Mouse (Mus musculus): ENCODE measurements around the gene Adgrd1. TPM values are rescaled to one million over a fixed set of nuclear protein-coding genes. Genes with fewer than 3 reads are reported as not detected.

Gene Adgrd1
- polyA plus RNA-seq, 1 experiment: not detected

GRCm38 (mm10) chr5:129236366-129236765 lies 139.8 kb downstream of the Adgrd1 start:
- Histone ChIP-seq H3K4me3 (ENCODE audit: low read depth, low read length) (no peak overlapping the region), H3K27ac (ENCODE audit: insufficient read depth, low read length) (no peak overlapping the region), H3K9me3 (replicated peaks; ENCODE audit: control insufficient read depth, insufficient read depth, low read length, poor library complexity, severe bottlenecking) (no peaks in the 10 kb centered on the region), H3K4me1 (ENCODE audit: control insufficient read depth, insufficient read depth, low read length) (peaks cover 9% of the 10 kb centered on the region), H3K9ac (ENCODE audit: low read depth, poor library complexity, severe bottlenecking) (no peak overlapping the region), H3K27me3 (ENCODE audit: control insufficient read depth, insufficient read depth, low read length, poor library complexity, severe bottlenecking) (no peaks in the 10 kb centered on the region), H3K36me3 (ENCODE audit: control insufficient read depth, insufficient read depth, low read length, poor library complexity, severe bottlenecking) (no peaks in the 10 kb centered on the region)
- TF ChIP-seq EP300 (IDR thresholded peaks at IDR 0.05; ENCODE audit: insufficient read depth, low read depth, low read length) (no peak), CTCF (IDR thresholded peaks at IDR 0.05; ENCODE audit: low read depth, low read length) (peak; percentile 55), POLR2A (IDR thresholded peaks at IDR 0.05; ENCODE audit: insufficient read depth, low read length) (no peak)

GRCm38 (mm10) chr5:129241865-129242264 lies 145.3 kb downstream of the Adgrd1 start:
- H3K36me3 ChIP-seq (ENCODE audit: control insufficient read depth, insufficient read depth, low read length, poor library complexity, severe bottlenecking): no peaks in the 10 kb centered on the region
- H3K9me3 ChIP-seq (replicated peaks; ENCODE audit: control insufficient read depth, insufficient read depth, low read length, poor library complexity, severe bottlenecking): no peaks in the 10 kb centered on the region
- peaks cover 11% of the 10 kb centered on the region for H3K4me1 ChIP-seq (ENCODE audit: control insufficient read depth, insufficient read depth, low read length)
- no peak overlapping the region for H3K4me3 ChIP-seq (ENCODE audit: low read depth, low read length)
- TF ChIP-seq CTCF (IDR thresholded peaks at IDR 0.05; ENCODE audit: low read depth, low read length) (no peak), POLR2A (IDR thresholded peaks at IDR 0.05; ENCODE audit: insufficient read depth, low read length) (no peak), EP300 (IDR thresholded peaks at IDR 0.05; ENCODE audit: insufficient read depth, low read depth, low read length) (no peak)
- 0 out of 2 replicates have a peak overlapping the region, but pooled peaks have one; percentile 3 for H3K27ac ChIP-seq (ENCODE audit: insufficient read depth, low read length)
- H3K27me3 ChIP-seq (ENCODE audit: control insufficient read depth, insufficient read depth, low read length, poor library complexity, severe bottlenecking): no peaks in the 10 kb centered on the region
- no peak overlapping the region for H3K9ac ChIP-seq (ENCODE audit: low read depth, poor library complexity, severe bottlenecking)

- H3K9me3 ChIP-seq (replicated peaks; ENCODE audit: control insufficient read depth, insufficient read depth, low read length, poor library complexity, severe bottlenecking): no peaks in the 10 kb centered on the region
- peaks cover 14% of the 10 kb centered on the region for H3K4me1 ChIP-seq (ENCODE audit: control insufficient read depth, insufficient read depth, low read length)
- no peaks in the 10 kb centered on the region for H3K27me3 ChIP-seq (ENCODE audit: control insufficient read depth, insufficient read depth, low read length, poor library complexity, severe bottlenecking)
- H3K36me3 ChIP-seq (ENCODE audit: control insufficient read depth, insufficient read depth, low read length, poor library complexity, severe bottlenecking): no peaks in the 10 kb centered on the region
- no peak overlapping the region for H3K9ac ChIP-seq (ENCODE audit: low read depth, poor library complexity, severe bottlenecking)
- H3K4me3 ChIP-seq (ENCODE audit: low read depth, low read length): no peak overlapping the region
- TF ChIP-seq EP300 (IDR thresholded peaks at IDR 0.05; ENCODE audit: insufficient read depth, low read depth, low read length): peak; percentile 87
- TF ChIP-seq POLR2A (IDR thresholded peaks at IDR 0.05; ENCODE audit: insufficient read depth, low read length): no peak
- TF ChIP-seq CTCF (IDR thresholded peaks at IDR 0.05; ENCODE audit: low read depth, low read length): no peak
- H3K27ac ChIP-seq (ENCODE audit: insufficient read depth, low read length): 0 out of 2 replicates have a peak overlapping the region, but pooled peaks have one; percentile 76
Measured at GRCm38 (mm10) chr5:129242265-129242664, 145.7 kb downstream of the Adgrd1 start.

- no peaks in the 10 kb centered on the region for H3K27me3 ChIP-seq (ENCODE audit: control insufficient read depth, insufficient read depth, low read length, poor library complexity, severe bottlenecking)
- no peak overlapping the region for H3K4me3 ChIP-seq (ENCODE audit: low read depth, low read length)
- no peak for TF ChIP-seq POLR2A (IDR thresholded peaks at IDR 0.05; ENCODE audit: insufficient read depth, low read length)
- TF ChIP-seq CTCF (IDR thresholded peaks at IDR 0.05; ENCODE audit: low read depth, low read length): no peak
- TF ChIP-seq EP300 (IDR thresholded peaks at IDR 0.05; ENCODE audit: insufficient read depth, low read depth, low read length): peak; percentile 88
- H3K27ac ChIP-seq (ENCODE audit: insufficient read depth, low read length): peak overlapping the region; percentile 76; the same call in 1 of the 2 replicates
- H3K9me3 ChIP-seq (replicated peaks; ENCODE audit: control insufficient read depth, insufficient read depth, low read length, poor library complexity, severe bottlenecking): no peaks in the 10 kb centered on the region
- H3K36me3 ChIP-seq (ENCODE audit: control insufficient read depth, insufficient read depth, low read length, poor library complexity, severe bottlenecking): no peaks in the 10 kb centered on the region
- peaks cover 18% of the 10 kb centered on the region for H3K4me1 ChIP-seq (ENCODE audit: control insufficient read depth, insufficient read depth, low read length)
- H3K9ac ChIP-seq (ENCODE audit: low read depth, poor library complexity, severe bottlenecking): no peak overlapping the region
Measured at GRCm38 (mm10) chr5:129243120-129243519, 146.6 kb downstream of the Adgrd1 start.

- Histone ChIP-seq H3K4me3 (ENCODE audit: low read depth, low read length) (no peak overlapping the region), H3K27me3 (ENCODE audit: control insufficient read depth, insufficient read depth, low read length, poor library complexity, severe bottlenecking) (no peaks in the 10 kb centered on the region), H3K27ac (ENCODE audit: insufficient read depth, low read length) (no peak overlapping the region), H3K4me1 (ENCODE audit: control insufficient read depth, insufficient read depth, low read length) (peaks cover 18% of the 10 kb centered on the region), H3K9me3 (replicated peaks; ENCODE audit: control insufficient read depth, insufficient read depth, low read length, poor library complexity, severe bottlenecking) (no peaks in the 10 kb centered on the region), H3K36me3 (ENCODE audit: control insufficient read depth, insufficient read depth, low read length, poor library complexity, severe bottlenecking) (no peaks in the 10 kb centered on the region), H3K9ac (ENCODE audit: low read depth, poor library complexity, severe bottlenecking) (no peak overlapping the region)
- peak; percentile 51; the same call in 1 of the 2 replicates for TF ChIP-seq EP300 (IDR thresholded peaks at IDR 0.05; ENCODE audit: insufficient read depth, low read depth, low read length)
- TF ChIP-seq POLR2A (IDR thresholded peaks at IDR 0.05; ENCODE audit: insufficient read depth, low read length): no peak
Measured at GRCm38 (mm10) chr5:129244392-129244791, 147.8 kb downstream of the Adgrd1 start.

- TF ChIP-seq POLR2A (IDR thresholded peaks at IDR 0.05; ENCODE audit: insufficient read depth, low read length) (no peak), CTCF (IDR thresholded peaks at IDR 0.05; ENCODE audit: low read depth, low read length) (no peak), EP300 (IDR thresholded peaks at IDR 0.05; ENCODE audit: insufficient read depth, low read depth, low read length) (no peak)
- Histone ChIP-seq H3K4me3 (ENCODE audit: low read depth, low read length) (no peak overlapping the region), H3K36me3 (ENCODE audit: control insufficient read depth, insufficient read depth, low read length, poor library complexity, severe bottlenecking) (no peaks in the 10 kb centered on the region), H3K4me1 (ENCODE audit: control insufficient read depth, insufficient read depth, low read length) (peaks cover 8% of the 10 kb centered on the region), H3K27ac (ENCODE audit: insufficient read depth, low read length) (no peak overlapping the region), H3K9me3 (replicated peaks; ENCODE audit: control insufficient read depth, insufficient read depth, low read length, poor library complexity, severe bottlenecking) (no peaks in the 10 kb centered on the region), H3K9ac (ENCODE audit: low read depth, poor library complexity, severe bottlenecking) (no peak overlapping the region), H3K27me3 (ENCODE audit: control insufficient read depth, insufficient read depth, low read length, poor library complexity, severe bottlenecking) (no peaks in the 10 kb centered on the region)
Measured at GRCm38 (mm10) chr5:129249080-129249479, 152.5 kb downstream of the Adgrd1 start.

Other genes starting within 250 kb of the Adgrd1 start
- gene Rimbp2, start 143.3 kb upstream of the Adgrd1 start, polyA plus RNA-seq (2011; ENCODE audit: insufficient read depth, insufficient read length, low read depth, missing spikeins): 0.33 and 0.40 TPM in 2 replicates
- 19.8 and 25.9 TPM in 2 replicates for gene Stx2, start 88.2 kb upstream of the Adgrd1 start, polyA plus RNA-seq (2011; ENCODE audit: insufficient read depth, insufficient read length, low read depth, missing spikeins)
- 669 and 685 TPM in 2 replicates for gene Ran, start 76.7 kb upstream of the Adgrd1 start, polyA plus RNA-seq (2011; ENCODE audit: insufficient read depth, insufficient read length, low read depth, missing spikeins)

Measured in ES-Bruce4 (cell line).